Mouse (Mus musculus) heart, postnatal 0 days (tissue): ENCODE measurements at regions not wholly inside any gene's neighbourhood (a gene's known extent, or its start where the extent isn't known, plus 50 kb on each side); places are given as distances from the start of the nearest gene placed in this dataset.

ENCODE experiments used
- ATAC-seq: fragments of 200-750 bp; cut with Nextera tagmentation; 2 replicates; pipeline ENCODE4 v1.8.0; 2017; ENCODE audit warnings: low read depth, moderate number of reproducible peaks, moderate library complexity; ENCODE audit not compliant: insufficient read depth
- DNase-seq: peaks from one replicate; pipeline ENCODE4 v3.0.0-alpha.2; 2016; ENCODE audit warnings: low spot score
- H3K27ac ChIP-seq: fragments of 300-500 bp; sonication (generic); 2 replicates; pipeline ENCODE4 v1.5.1; 2014; ENCODE audit warnings: low read depth, mild to moderate bottlenecking
- H3K27me3 ChIP-seq: fragments of 300-500 bp; sonication (generic); 2 replicates; pipeline ENCODE4 v1.6.1; 2014; ENCODE audit warnings: low read length, mixed read lengths; ENCODE audit not compliant: control insufficient read depth, insufficient read depth
- H3K36me3 ChIP-seq: fragments of 300-500 bp; sonication (generic); replicated peaks from 2 replicates; pipeline ENCODE4 v1.6.1; 2014; ENCODE audit warnings: low read length, mixed read lengths; ENCODE audit not compliant: control insufficient read depth, insufficient read depth
- H3K4me1 ChIP-seq: fragments of 300-500 bp; sonication (generic); 2 replicates; pipeline ENCODE4 v1.6.1; 2014; ENCODE audit warnings: antibody characterized with exemption; ENCODE audit not compliant: control insufficient read depth, insufficient read depth
- H3K4me2 ChIP-seq: fragments of 300-500 bp; sonication (generic); 2 replicates; pipeline ENCODE4 v1.6.1; 2014; ENCODE audit warnings: low read depth, mild to moderate bottlenecking, low read length, moderate library complexity
- H3K4me3 ChIP-seq: fragments of 300-500 bp; sonication (generic); 2 replicates; pipeline ENCODE4 v1.5.1; 2014; ENCODE audit warnings: low read depth, low read length
- H3K9ac ChIP-seq: fragments of 300-500 bp; sonication (generic); replicated peaks from 2 replicates; pipeline ENCODE4 v1.6.1; 2014; ENCODE audit warnings: low read depth, low read length, mixed read lengths
- H3K9me3 ChIP-seq: fragments of 300-500 bp; sonication (generic); replicated peaks from 2 replicates; pipeline ENCODE4 v1.6.1; 2016; ENCODE audit warnings: low read length; ENCODE audit not compliant: control insufficient read depth
- CTCF ChIP-seq: IDR thresholded peaks from 2 replicates; pipeline ENCODE4 v1.5.1; 2016; ENCODE audit warnings: antibody characterized with exemption, control low read depth, low read depth
- EP300 ChIP-seq: IDR thresholded peaks from 2 replicates; pipeline ENCODE4 v1.6.1; 2016; ENCODE audit warnings: antibody characterized with exemption, low read depth
- WGBS: fragments of 180-500 bp; shearing (Covaris S2); extraction: QIAGEN DNeasy Blood & Tissue Kit; methylation state at CpG from one replicate; pipeline ENCODE4 v1.1.7; 2014; 5-methylcytosine and 5-hydroxymethylcytosine counted together

GRCm38 (mm10) chr10:25702146-25702545, 166.1 kb upstream of the Smlr1 start:
- Histone ChIP-seq H3K36me3 (no peaks in the 10 kb centered on the region), H3K27me3 (no peaks in the 10 kb centered on the region), H3K4me1 (no peaks in the 10 kb centered on the region), H3K9ac (no peak overlapping the region), H3K9me3 (no peaks in the 10 kb centered on the region), H3K4me3 (no peak overlapping the region), H3K27ac (no peak overlapping the region), H3K4me2 (no peak overlapping the region)
- DNase-seq (no peak), ATAC-seq (no peak)
- 91% methylated on average over 3 of the region's 3 CpGs for WGBS
- TF ChIP-seq CTCF (no peak), EP300 (no peak)

- no peak for TF ChIP-seq CTCF
- TF ChIP-seq EP300 = no peak
- no peaks in the 10 kb centered on the region for H3K27me3 ChIP-seq
- H3K4me1 ChIP-seq = no peaks in the 10 kb centered on the region
- no peak for ATAC-seq
- no peak overlapping the region for H3K4me3 ChIP-seq
- no peak overlapping the region for H3K9ac ChIP-seq
- DNase-seq = no peak
- H3K4me2 ChIP-seq = no peak overlapping the region
- no peaks in the 10 kb centered on the region for H3K36me3 ChIP-seq
- 55% methylated on average over 8 of the region's 8 CpGs for WGBS
- no peak overlapping the region for H3K27ac ChIP-seq
- H3K9me3 ChIP-seq = no peaks in the 10 kb centered on the region
Measured at GRCm38 (mm10) chr10:25695798-25696197, 159.7 kb upstream of the Smlr1 start.

GRCm38 (mm10) chr10:25681243-25681642, 145.2 kb upstream of the Smlr1 start:
- peak; percentile 29 for DNase-seq
- Histone ChIP-seq H3K27me3 (no peaks in the 10 kb centered on the region), H3K9ac (no peak overlapping the region), H3K9me3 (no peaks in the 10 kb centered on the region), H3K4me3 (no peak overlapping the region), H3K27ac (no peak overlapping the region), H3K36me3 (no peaks in the 10 kb centered on the region), H3K4me1 (no peaks in the 10 kb centered on the region), H3K4me2 (no peak overlapping the region)
- TF ChIP-seq CTCF = peak; percentile 67
- no peak for TF ChIP-seq EP300
- ATAC-seq = no peak
- WGBS = 11% methylated on average over 6 of the region's 6 CpGs

- H3K4me1 ChIP-seq = no peaks in the 10 kb centered on the region
- no peak for ATAC-seq
- no peak overlapping the region for H3K27ac ChIP-seq
- H3K36me3 ChIP-seq = no peaks in the 10 kb centered on the region
- WGBS = 31% methylated on average over 1 of the region's 1 CpGs
- no peaks in the 10 kb centered on the region for H3K27me3 ChIP-seq
- no peaks in the 10 kb centered on the region for H3K9me3 ChIP-seq
- H3K4me3 ChIP-seq = no peak overlapping the region
- no peak overlapping the region for H3K9ac ChIP-seq
- no peak for DNase-seq
- no peak overlapping the region for H3K4me2 ChIP-seq
- no peak for TF ChIP-seq EP300
- no peak for TF ChIP-seq CTCF
Measured at GRCm38 (mm10) chr10:25677889-25678288, 141.8 kb upstream of the Smlr1 start.

- no peaks in the 10 kb centered on the region for H3K36me3 ChIP-seq
- ATAC-seq (no peak), DNase-seq (no peak)
- TF ChIP-seq CTCF = no peak
- TF ChIP-seq EP300 = no peak
- H3K27ac ChIP-seq = no peak overlapping the region
- 43% methylated on average over 10 of the region's 10 CpGs for WGBS
- H3K27me3 ChIP-seq = no peaks in the 10 kb centered on the region
- H3K9me3 ChIP-seq = no peaks in the 10 kb centered on the region
- no peaks in the 10 kb centered on the region for H3K4me1 ChIP-seq
- H3K4me2 ChIP-seq = no peak overlapping the region
- no peak overlapping the region for H3K9ac ChIP-seq
- no peak overlapping the region for H3K4me3 ChIP-seq
Measured at GRCm38 (mm10) chr10:25675368-25675767, 139.3 kb upstream of the Smlr1 start.

GRCm38 (mm10) chr10:25670061-25670460, 134.0 kb upstream of the Smlr1 start:
- no peaks in the 10 kb centered on the region for H3K36me3 ChIP-seq
- H3K9ac ChIP-seq = no peak overlapping the region
- 67% methylated on average over 1 of the region's 1 CpGs for WGBS
- H3K27ac ChIP-seq = no peak overlapping the region
- DNase-seq (no peak), ATAC-seq (no peak)
- no peaks in the 10 kb centered on the region for H3K4me1 ChIP-seq
- no peak overlapping the region for H3K4me3 ChIP-seq
- H3K27me3 ChIP-seq = no peaks in the 10 kb centered on the region
- TF ChIP-seq EP300 = no peak
- no peak for TF ChIP-seq CTCF
- H3K4me2 ChIP-seq = no peak overlapping the region
- H3K9me3 ChIP-seq = no peaks in the 10 kb centered on the region
